Mouse (Mus musculus) layer of hippocampus, adult 6 months (tissue): ENCODE measurements around the gene Ndufs2. TPM values are rescaled to one million over a fixed set of nuclear protein-coding genes. Genes with fewer than 3 reads are reported as not detected.

Source experiments
- long read RNA-seq, 2 experiments: library from polyadenylated mRNA; unstranded; transcript quantifications; one replicate each; pipeline ENCODE4 v2.0.0; 2019 to 2020
- polyA plus RNA-seq: library from polyadenylated mRNA; unstranded; fragments of <200 nt; fragmentation: Nextera tagmentation; gene quantifications from 2 replicates; pipeline ENCODE4 v1.2.3, GENCODE M21; 2021

The Ndufs2 gene
- 112 and 142 TPM in 2 replicates for polyA plus RNA-seq
- long read RNA-seq, experiment 1, transcript Ndufs2-201 (13 exons, 1,623 nt), result major isoform, 63 of 113 reads
- long read RNA-seq, experiment 1, partial matches to known transcripts, result 43 of 113 reads
- long read RNA-seq, experiment 1, other reads (novel, unspliced or antisense), result 7 of 113 reads
- long read RNA-seq, experiment 2, transcript Ndufs2-201 (13 exons, 1,623 nt), result major isoform, 779 of 814 reads
- long read RNA-seq, experiment 2, partial matches to known transcripts, result 14 of 814 reads
- long read RNA-seq, experiment 2, other reads (novel, unspliced or antisense), result 20 of 814 reads

GRCm38 (mm10) chr1:171250680-171251593 lies at the start of gene Ndufs2:
Gene Ndufs2 (minus strand): TSS chr1:171251388.

GRCm38 (mm10) chr1:171294298-171295062 lies 43.3 kb upstream of the Ndufs2 start, which contains the start of gene Ufc1:
Gene Ufc1 (minus strand): TSS chr1:171295024.

GRCm38 (mm10) chr1:171287136-171288081 lies 36.2 kb upstream of the Ndufs2 start, which contains the start of gene Usp21:
Gene Usp21 (minus strand): TSS chr1:171287991.

GRCm38 (mm10) chr1:171280916-171281527 lies 29.8 kb upstream of the Ndufs2 start, which contains the start of gene Ppox:
Gene Ppox (minus strand): TSS chr1:171281186.

GRCm38 (mm10) chr1:171269848-171270572 lies 18.8 kb upstream of the Ndufs2 start, which contains the start of gene B4galt3:
Gene B4galt3 (plus strand): TSS chr1:171270328.

GRCm38 (mm10) chr1:171249913-171250600 lies 1.1 kb downstream of the Ndufs2 start, which contains the start of gene Adamts4:
Gene Adamts4 (plus strand): TSS chr1:171250421.

GRCm38 (mm10) chr1:171234126-171234525 lies 17.1 kb downstream of the Ndufs2 start, which contains the start of gene Fcer1g:
Gene Fcer1g (minus strand): TSS chr1:171234365.

GRCm38 (mm10) chr1:171224857-171225256 lies 26.3 kb downstream of the Ndufs2 start, which contains the start of gene Apoa2:
Gene Apoa2 (plus strand): TSS chr1:171225054.

GRCm38 (mm10) chr1:171222238-171223155 lies 28.7 kb downstream of the Ndufs2 start, which contains the start of gene Tomm40l:
Gene Tomm40l (minus strand): TSS chr1:171222514.

GRCm38 (mm10) chr1:171213801-171214496 lies 37.2 kb downstream of the Ndufs2 start, which contains the start of gene Nr1i3:
Gene Nr1i3 (plus strand): TSS chr1:171213970.

GRCm38 (mm10) chr1:171195887-171196397 lies 55.2 kb downstream of the Ndufs2 start, which contains the start of gene Pcp4l1:
Gene Pcp4l1 (minus strand): TSS chr1:171196268.

Other genes starting within 250 kb of the Ndufs2 start
- 0.23 and 0.25 TPM in 2 replicates for gene Fcgr4, start 232.5 kb downstream of the Ndufs2 start, polyA plus RNA-seq
- 25.2 and 26.9 TPM in 2 replicates for gene Fcgr3, start 186.5 kb downstream of the Ndufs2 start, polyA plus RNA-seq
- 4.3 and 7.5 TPM in 2 replicates for gene Cfap126, start 137.5 kb downstream of the Ndufs2 start, polyA plus RNA-seq
- 67.1 and 75.0 TPM in 2 replicates for gene Sdhc, start 100.8 kb downstream of the Ndufs2 start, polyA plus RNA-seq
- gene Mpz, start 100.7 kb downstream of the Ndufs2 start, polyA plus RNA-seq, result not detected in 2 replicates
- 51.6 and 80.2 TPM in 2 replicates for gene Pcp4l1, start 55.1 kb downstream of the Ndufs2 start, polyA plus RNA-seq
- gene Nr1i3, start 37.4 kb downstream of the Ndufs2 start, polyA plus RNA-seq, result 0.09 TPM in 1 of 2 replicates, not detected in the other
- gene Tomm40l, start 28.9 kb downstream of the Ndufs2 start, polyA plus RNA-seq, result 87.6 and 97.2 TPM in 2 replicates
- gene Apoa2, start 26.3 kb downstream of the Ndufs2 start, polyA plus RNA-seq, result 4.8 and 6.2 TPM in 2 replicates
- 114 and 119 TPM in 2 replicates for gene Fcer1g, start 17.0 kb downstream of the Ndufs2 start, polyA plus RNA-seq
- 5.2 and 5.5 TPM in 2 replicates for gene Adamts4, start 967 bp downstream of the Ndufs2 start, polyA plus RNA-seq
- gene B4galt3, start 18.9 kb upstream of the Ndufs2 start, polyA plus RNA-seq, result 59.3 and 66.2 TPM in 2 replicates
- 7.7 and 9.4 TPM in 2 replicates for gene Ppox, start 29.8 kb upstream of the Ndufs2 start, polyA plus RNA-seq
- gene Usp21, start 36.6 kb upstream of the Ndufs2 start, polyA plus RNA-seq, result 45.9 and 51.2 TPM in 2 replicates
- gene Ufc1, start 43.6 kb upstream of the Ndufs2 start, polyA plus RNA-seq, result 186 and 192 TPM in 2 replicates
- gene Dedd, start 77.8 kb upstream of the Ndufs2 start, polyA plus RNA-seq, result 30.4 and 30.5 TPM in 2 replicates
- gene Nit1, start 94.3 kb upstream of the Ndufs2 start, polyA plus RNA-seq, result 30.4 and 30.8 TPM in 2 replicates
- gene Pfdn2, start 94.3 kb upstream of the Ndufs2 start, polyA plus RNA-seq, result 139 and 143 TPM in 2 replicates
- gene Klhdc9, start 109.4 kb upstream of the Ndufs2 start, polyA plus RNA-seq, result 9.4 and 9.8 TPM in 2 replicates
- gene Nectin4, start 118.7 kb upstream of the Ndufs2 start, polyA plus RNA-seq, result 1.7 and 2.2 TPM in 2 replicates
- gene Arhgap30, start 137.6 kb upstream of the Ndufs2 start, polyA plus RNA-seq, result 0.48 and 0.65 TPM in 2 replicates
- 36.7 and 37.4 TPM in 2 replicates for gene Usf1, start 159.9 kb upstream of the Ndufs2 start, polyA plus RNA-seq
- 1.4 and 2.3 TPM in 2 replicates for gene Tstd1, start 167.5 kb upstream of the Ndufs2 start, polyA plus RNA-seq
- 9.5 and 13.0 TPM in 2 replicates for gene F11r, start 186.1 kb upstream of the Ndufs2 start, polyA plus RNA-seq